Mouse (Mus musculus): ENCODE data around the gene Irs3. TPM values are rescaled to one million over a fixed set of nuclear protein-coding genes. Genes with fewer than 3 reads are reported as not detected.

Irs3 gene
- 0.04 TPM for polyA plus RNA-seq (2012; fragmentation: generic; extraction: Trizol)

DNA sequence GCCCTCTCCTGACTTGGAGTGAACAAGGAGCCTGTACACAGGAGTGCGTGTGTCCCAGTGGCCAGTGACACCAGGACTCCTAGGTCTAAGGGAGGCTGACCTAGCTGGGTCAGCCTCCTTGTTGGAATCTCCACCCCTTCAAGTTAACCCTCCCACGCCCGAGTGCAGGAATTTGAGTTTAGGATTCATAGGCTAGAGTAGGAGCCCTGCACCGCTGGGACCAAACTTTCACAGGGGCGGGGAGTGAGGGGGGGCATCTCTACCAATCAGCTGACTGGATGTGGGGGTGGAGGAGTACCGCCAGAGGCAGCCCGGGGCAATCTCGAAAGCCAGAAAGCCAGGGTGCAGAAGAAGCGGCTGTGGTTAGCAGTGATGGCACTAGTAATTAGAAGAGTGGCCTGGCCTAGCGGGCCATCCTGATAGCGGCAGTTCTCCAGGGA is at the start of gene Irs3:
Gene Irs3 (minus strand): TSS at position 63 of the 440 bp plus-strand sequence.
- H3K4me3 ChIP-seq, result no peak within 1 kb of the TSS
- H3ac ChIP-seq (ENCODE audit: control insufficient read depth, insufficient read length), result no peak within 1 kb of the TSS
- no peaks in the 10 kb centered on the region for H3K27me3 ChIP-seq (ENCODE audit: control insufficient read depth, insufficient read depth, insufficient read length)
- TF ChIP-seq SRF (IDR thresholded peaks at IDR 0.05; ENCODE audit: control insufficient read depth, insufficient read length, low read depth), result no peak
- no peak for TF ChIP-seq MYOG (IDR thresholded peaks at IDR 0.05; ENCODE audit: control insufficient read depth in 1 of 3, insufficient read depth in 1 of 3, insufficient read length in 2 of 3, low read depth in 2 of 3)
- no peak for TF ChIP-seq MAX (IDR thresholded peaks at IDR 0.05; ENCODE audit: low read depth)
- TF ChIP-seq POLR2AphosphoS2 (IDR thresholded peaks at IDR 0.05; ENCODE audit: insufficient read length, low read depth), result no peak
- no peak for TF ChIP-seq USF1 (IDR thresholded peaks at IDR 0.05; ENCODE audit: low read depth)
- TF ChIP-seq MYOD1 (IDR thresholded peaks at IDR 0.05; ENCODE audit: control insufficient read depth in 1 of 3, insufficient read length in 2 of 3, low read depth in 2 of 3), result no peak
- no peak for TF ChIP-seq REST (IDR thresholded peaks at IDR 0.05; ENCODE audit: insufficient read depth, insufficient read length)
- no peak for TF ChIP-seq POLR2A (IDR thresholded peaks at IDR 0.05; ENCODE audit: insufficient read length, low read depth)
- no peak for TF ChIP-seq E2F4 (IDR thresholded peaks at IDR 0.05; ENCODE audit: insufficient read depth)
- TF ChIP-seq TCF12 (IDR thresholded peaks at IDR 0.05; ENCODE audit: insufficient read depth, poor library complexity, severe bottlenecking), result no peak
- no peak for TF ChIP-seq TCF3 (IDR thresholded peaks at IDR 0.05; ENCODE audit: insufficient read length, low read depth)
- no peak for TF ChIP-seq CEBPB (IDR thresholded peaks at IDR 0.05; ENCODE audit: insufficient read depth, poor library complexity, severe bottlenecking)
- no peak within 1 kb of the TSS for H3K4me2 ChIP-seq (ENCODE audit: low read depth)
- H3K36me3 ChIP-seq (ENCODE audit: control insufficient read depth, insufficient read depth), result no peaks in the 10 kb centered on the region
- H3K79me2 ChIP-seq (ENCODE audit: control insufficient read depth, insufficient read depth), result no peaks in the 10 kb centered on the region

DNA sequence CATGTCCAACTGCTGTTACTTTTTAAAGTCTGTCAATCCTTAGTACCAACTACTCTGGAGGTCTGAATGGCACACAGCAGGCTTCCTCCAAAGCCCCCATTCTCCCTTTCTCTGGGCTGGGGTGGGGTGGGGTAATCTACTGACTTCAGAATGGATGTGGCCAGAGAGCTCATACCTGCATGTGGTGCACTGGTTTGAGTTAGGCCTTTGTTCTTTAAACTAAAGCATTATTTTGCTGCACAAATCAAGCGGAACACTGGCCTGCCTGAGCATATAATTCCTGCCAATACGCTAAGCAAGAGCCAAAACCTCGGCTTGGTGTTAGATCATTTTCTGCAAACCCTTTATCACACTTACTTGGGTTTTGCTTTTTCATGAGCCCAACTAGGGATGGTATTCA is 49.3 kb upstream of the Irs3 start:
- Histone ChIP-seq H3K79me2 (ENCODE audit: control insufficient read depth, insufficient read depth) (no peaks in the 10 kb centered on the region), H3ac (ENCODE audit: control insufficient read depth, insufficient read length) (no peak overlapping the region), H3K4me2 (ENCODE audit: low read depth) (no peak overlapping the region), H3K27me3 (ENCODE audit: control insufficient read depth, insufficient read depth, insufficient read length) (peaks cover 4% of the 10 kb centered on the region), H3K36me3 (ENCODE audit: control insufficient read depth, insufficient read depth) (no peaks in the 10 kb centered on the region), H3K4me3 (no peak overlapping the region)
- TF ChIP-seq USF1 (IDR thresholded peaks at IDR 0.05; ENCODE audit: low read depth) (no peak), MYOD1 (IDR thresholded peaks at IDR 0.05; ENCODE audit: control insufficient read depth in 1 of 3, insufficient read length in 2 of 3, low read depth in 2 of 3) (no peak), CEBPB (IDR thresholded peaks at IDR 0.05; ENCODE audit: insufficient read depth, poor library complexity, severe bottlenecking) (no peak), REST (IDR thresholded peaks at IDR 0.05; ENCODE audit: insufficient read depth, insufficient read length) (no peak), E2F4 (IDR thresholded peaks at IDR 0.05; ENCODE audit: insufficient read depth) (no peak), TCF12 (IDR thresholded peaks at IDR 0.05; ENCODE audit: insufficient read depth, poor library complexity, severe bottlenecking) (no peak), POLR2A (IDR thresholded peaks at IDR 0.05; ENCODE audit: insufficient read length, low read depth) (no peak), MAX (IDR thresholded peaks at IDR 0.05; ENCODE audit: low read depth) (no peak), MYOG (IDR thresholded peaks at IDR 0.05; ENCODE audit: control insufficient read depth in 1 of 3, insufficient read depth in 1 of 3, insufficient read length in 2 of 3, low read depth in 2 of 3) (no peak), SRF (IDR thresholded peaks at IDR 0.05; ENCODE audit: control insufficient read depth, insufficient read length, low read depth) (no peak), TCF3 (IDR thresholded peaks at IDR 0.05; ENCODE audit: insufficient read length, low read depth) (no peak)

DNA sequence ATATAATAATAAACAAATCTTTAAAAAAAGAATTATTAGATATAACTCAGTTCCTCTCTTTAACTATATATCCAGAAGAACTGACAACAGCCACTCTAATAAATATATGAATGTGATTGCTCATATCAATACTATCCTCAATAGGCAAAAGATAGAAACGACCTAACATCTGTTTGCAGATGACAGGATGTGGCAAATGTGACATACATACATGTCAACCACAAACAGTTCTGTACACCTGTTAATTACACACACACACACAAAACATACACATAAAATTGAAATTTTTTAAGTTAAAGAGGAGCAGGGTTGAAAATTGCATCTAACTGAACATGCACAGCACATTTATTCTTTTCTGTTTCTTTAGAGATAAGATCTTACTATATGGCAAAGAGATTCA is 46.4 kb upstream of the Irs3 start:
- Histone ChIP-seq H3K4me2 (ENCODE audit: low read depth) (no peak overlapping the region), H3K27me3 (ENCODE audit: control insufficient read depth, insufficient read depth, insufficient read length) (peaks cover 4% of the 10 kb centered on the region), H3K79me2 (ENCODE audit: control insufficient read depth, insufficient read depth) (no peaks in the 10 kb centered on the region), H3ac (ENCODE audit: control insufficient read depth, insufficient read length) (no peak overlapping the region), H3K36me3 (ENCODE audit: control insufficient read depth, insufficient read depth) (no peaks in the 10 kb centered on the region), H3K4me3 (no peak overlapping the region)
- TF ChIP-seq POLR2A (IDR thresholded peaks at IDR 0.05; ENCODE audit: insufficient read length, low read depth), result no peak
- TF ChIP-seq MYOD1 (IDR thresholded peaks at IDR 0.05; ENCODE audit: control insufficient read depth in 1 of 3, insufficient read length in 2 of 3, low read depth in 2 of 3), result no peak
- no peak for TF ChIP-seq MYOG (IDR thresholded peaks at IDR 0.05; ENCODE audit: control insufficient read depth in 1 of 3, insufficient read depth in 1 of 3, insufficient read length in 2 of 3, low read depth in 2 of 3)
- no peak for TF ChIP-seq TCF12 (IDR thresholded peaks at IDR 0.05; ENCODE audit: insufficient read depth, poor library complexity, severe bottlenecking)
- TF ChIP-seq USF1 (IDR thresholded peaks at IDR 0.05; ENCODE audit: low read depth), result no peak
- TF ChIP-seq REST (IDR thresholded peaks at IDR 0.05; ENCODE audit: insufficient read depth, insufficient read length), result no peak
- TF ChIP-seq SRF (IDR thresholded peaks at IDR 0.05; ENCODE audit: control insufficient read depth, insufficient read length, low read depth), result no peak
- TF ChIP-seq TCF3 (IDR thresholded peaks at IDR 0.05; ENCODE audit: insufficient read length, low read depth), result no peak

DNA sequence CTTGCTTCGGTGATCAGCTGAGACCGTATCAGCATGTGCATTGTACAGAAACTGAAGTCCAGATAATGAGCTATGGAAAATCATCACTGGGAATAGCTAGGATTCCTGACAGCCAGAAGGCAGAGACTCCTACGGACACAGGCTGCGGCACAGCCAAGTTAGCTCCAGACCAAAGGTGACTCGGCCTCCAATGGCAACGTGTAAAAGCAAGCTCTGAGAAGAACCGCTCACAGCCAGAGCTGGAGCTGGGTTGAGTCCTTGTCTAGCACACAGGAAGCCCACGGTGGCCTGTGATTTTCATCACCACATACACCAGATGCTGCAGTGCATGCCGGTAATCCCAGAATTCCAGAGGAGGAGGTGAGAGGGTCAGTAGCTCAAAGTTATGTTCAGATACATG is 45.0 kb upstream of the Irs3 start:
- Histone ChIP-seq H3K79me2 (ENCODE audit: control insufficient read depth, insufficient read depth) (no peaks in the 10 kb centered on the region), H3ac (ENCODE audit: control insufficient read depth, insufficient read length) (no peak overlapping the region), H3K4me3 (no peak overlapping the region), H3K4me2 (ENCODE audit: low read depth) (no peak overlapping the region), H3K36me3 (ENCODE audit: control insufficient read depth, insufficient read depth) (no peaks in the 10 kb centered on the region), H3K27me3 (ENCODE audit: control insufficient read depth, insufficient read depth, insufficient read length) (peaks cover 2% of the 10 kb centered on the region)
- no peak for TF ChIP-seq E2F4 (IDR thresholded peaks at IDR 0.05; ENCODE audit: insufficient read depth)
- no peak for TF ChIP-seq SRF (IDR thresholded peaks at IDR 0.05; ENCODE audit: control insufficient read depth, insufficient read length, low read depth)
- no peak for TF ChIP-seq MAX (IDR thresholded peaks at IDR 0.05; ENCODE audit: low read depth)
- no peak for TF ChIP-seq REST (IDR thresholded peaks at IDR 0.05; ENCODE audit: insufficient read depth, insufficient read length)
- TF ChIP-seq POLR2AphosphoS2 (IDR thresholded peaks at IDR 0.05; ENCODE audit: insufficient read length, low read depth), result no peak
- TF ChIP-seq USF1 (IDR thresholded peaks at IDR 0.05; ENCODE audit: low read depth), result no peak
- no peak for TF ChIP-seq CEBPB (IDR thresholded peaks at IDR 0.05; ENCODE audit: insufficient read depth, poor library complexity, severe bottlenecking)
- no peak for TF ChIP-seq TCF12 (IDR thresholded peaks at IDR 0.05; ENCODE audit: insufficient read depth, poor library complexity, severe bottlenecking)
- TF ChIP-seq MYOD1 (IDR thresholded peaks at IDR 0.05; ENCODE audit: control insufficient read depth in 1 of 3, insufficient read length in 2 of 3, low read depth in 2 of 3), result no peak
- TF ChIP-seq MYOG (IDR thresholded peaks at IDR 0.05; ENCODE audit: control insufficient read depth in 1 of 3, insufficient read depth in 1 of 3, insufficient read length in 2 of 3, low read depth in 2 of 3), result no peak
- TF ChIP-seq POLR2A (IDR thresholded peaks at IDR 0.05; ENCODE audit: insufficient read length, low read depth), result no peak
- no peak for TF ChIP-seq TCF3 (IDR thresholded peaks at IDR 0.05; ENCODE audit: insufficient read length, low read depth)

Data from myocyte (in vitro differentiated cells).